Mouse (Mus musculus): ENCODE measurements around the gene Ankrd33b.

- no peak for TF ChIP-seq CTCF (IDR thresholded peaks at IDR 0.05; ENCODE audit: low read depth)
- no peak for TF ChIP-seq EP300 (IDR thresholded peaks at IDR 0.05; ENCODE audit: low read depth)
Measured at GRCm38 (mm10) chr15:31364396-31364795, 3.1 kb downstream of the Ankrd33b start.

Data from heart, postnatal 0 days (tissue).